Mouse (Mus musculus): ENCODE data around the gene Uhrf1.

DNA sequence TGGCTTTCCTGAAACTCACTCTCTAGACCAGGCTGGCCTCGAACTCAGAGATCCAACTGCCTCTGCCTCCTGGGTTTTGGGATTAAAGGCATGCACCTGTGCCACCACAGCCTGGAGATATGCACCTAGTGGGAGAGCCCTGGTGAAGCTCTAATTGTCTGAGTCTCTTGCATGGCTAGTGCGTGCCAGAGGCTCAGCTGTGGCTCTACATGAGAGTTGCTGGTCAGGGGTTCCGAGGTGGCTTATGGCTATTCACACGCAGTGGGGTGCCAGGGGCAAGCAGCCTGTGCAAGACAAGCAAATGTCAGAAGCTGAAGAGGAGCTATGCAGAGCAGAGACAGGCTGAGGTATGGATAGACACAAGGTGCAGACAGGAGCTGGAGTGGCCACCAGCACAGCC, 48.4 kb upstream of the Uhrf1 start:
- no peak for TF ChIP-seq ZC3H11A (IDR thresholded peaks at IDR 0.05; ENCODE audit: borderline replicate concordance, low read depth, low read length)
- TF ChIP-seq MAFK (IDR thresholded peaks at IDR 0.05; ENCODE audit: insufficient read depth, low read depth, low read length) = no peak
- TF ChIP-seq CHD2 (IDR thresholded peaks at IDR 0.05; ENCODE audit: low read depth, low read length) = no peak

Data from ES-E14 (cell line).